Comparison of ENCODE assay signal across 21 mouse cellular contexts in genomic region chr11:116267637-116268036, GRCm38 (mm10). TPM values are rescaled to one million over a fixed set of nuclear protein-coding genes. Genes with fewer than 3 reads are reported as not detected.
A peak's percentile ranks its signal among the peaks of the same experiment; 100 is the strongest.
DNase-seq lines count a peak whose midpoint lies in the region; ATAC-seq and TF ChIP-seq lines count a peak whose summit lies in the region.
"Had no signal": no experiment of that assay in that cellular context is flagged by ENCODE, and none has a peak within 500 bp of the region (broad histone marks: within the 10 kb centered on the region; RNA-seq: fewer than 3 reads in every experiment).

No protein-coding gene starts in this region.

- TF ChIP-seq CTCF in liver, embryonic 14.5 days (IDR thresholded peaks at IDR 0.05; ENCODE audit: low read depth) = 0 out of 2 replicates have a peak, but pooled peaks have one; percentile 33

- H3K4me1 ChIP-seq in embryonic facial prominence, embryonic 11.5 days (ENCODE audit: control insufficient read depth, insufficient read depth, low read length) = no peaks in the 10 kb centered on the region
- peaks cover 11% of the 10 kb centered on the region for H3K4me1 ChIP-seq in embryonic facial prominence, embryonic 10.5 days
- H3K4me1 ChIP-seq in liver, embryonic 14.5 days (replicated peaks; ENCODE audit: control insufficient read depth in 2 of 2, insufficient read depth in 2 of 2, low read length in 1 of 2) = peaks cover 0 to 10% of the 10 kb centered on the region in 2 experiments; a peak in 3 of 4 replicates

- H3K9ac ChIP-seq in embryonic facial prominence, embryonic 11.5 days (replicated peaks; ENCODE audit: low read length) = no peak overlapping the region
- H3K9ac ChIP-seq in liver, embryonic 14.5 days (replicated peaks) = no peak overlapping the region
- H3K9ac ChIP-seq: forebrain, embryonic 13.5 days; heart, embryonic 15.5 days; hindbrain, embryonic 13.5 days; lung, embryonic 15.5 days; neural tube, embryonic 13.5 days had no signal

- peak; percentile 31 for DNase-seq in embryonic facial prominence, embryonic 11.5 days (ENCODE audit: low spot score)
- no peak for DNase-seq in embryonic facial prominence, embryonic 10.5 days (ENCODE audit: low spot score)
- no peak for DNase-seq in liver, embryonic 14.5 days (ENCODE audit: low read depth in 3 of 3, low spot score in 3 of 3)
- no peak for DNase-seq in liver
- DNase-seq in A20 (ENCODE audit: low read depth, low spot score) = peak; percentile 35
- DNase-seq in ZHBTc4 (ENCODE audit: low read depth, low spot score) = peak; percentile 67
- no peak for DNase-seq in adrenal gland, postnatal 36 days
- DNase-seq in cerebellum, postnatal 4 days (ENCODE audit: low spot score in 2 of 2) = no peak
- DNase-seq: cerebellum, adult 9-10 months; gastrocnemius, postnatal 36 days; kidney, adult 9 months; layer of hippocampus, adult 9-11 months; thymus, postnatal 4 days had no signal

- peaks cover 6% of the 10 kb centered on the region for H3K36me3 ChIP-seq in embryonic facial prominence, embryonic 11.5 days (replicated peaks; ENCODE audit: control insufficient read depth, insufficient read depth, low read depth, low read length)
- H3K36me3 ChIP-seq in embryonic facial prominence, embryonic 10.5 days (replicated peaks) = peaks cover 99% of the 10 kb centered on the region
- H3K36me3 ChIP-seq in liver, embryonic 14.5 days (replicated peaks; ENCODE audit: control insufficient read depth, insufficient read depth, low read depth) = peaks cover 66% of the 10 kb centered on the region

- no peak overlapping the region for H3K4me3 ChIP-seq in embryonic facial prominence, embryonic 11.5 days (ENCODE audit: low read depth, low read length)
- H3K4me3 ChIP-seq in embryonic facial prominence, embryonic 10.5 days = no peak overlapping the region
- no peak overlapping the region for H3K4me3 ChIP-seq in liver, embryonic 14.5 days (ENCODE audit: insufficient read depth in 1 of 2, low read depth in 2 of 2, low read length in 2 of 2)
- H3K4me3 ChIP-seq: forebrain, embryonic 13.5 days; heart, embryonic 15.5 days; hindbrain, embryonic 13.5 days; lung, embryonic 15.5 days; neural tube, embryonic 13.5 days had no signal

- no peak overlapping the region for H3K4me2 ChIP-seq in embryonic facial prominence, embryonic 11.5 days (ENCODE audit: low read depth, low read length)
- no peak overlapping the region for H3K4me2 ChIP-seq in liver, embryonic 14.5 days (ENCODE audit: low read depth)
- H3K4me2 ChIP-seq: forebrain, embryonic 13.5 days; heart, embryonic 15.5 days; hindbrain, embryonic 13.5 days; lung, embryonic 15.5 days; midbrain, embryonic 11.5 days; neural tube, embryonic 13.5 days had no signal

- H3K27ac ChIP-seq in embryonic facial prominence, embryonic 11.5 days (replicated peaks; ENCODE audit: low read depth, low read length) = no peak overlapping the region
- no peak overlapping the region for H3K27ac ChIP-seq in embryonic facial prominence, embryonic 10.5 days (replicated peaks)
- H3K27ac ChIP-seq in liver, embryonic 14.5 days = no peak overlapping the region
- H3K27ac ChIP-seq: forebrain, embryonic 13.5 days; heart, embryonic 15.5 days; hindbrain, embryonic 13.5 days; lung, embryonic 15.5 days; neural tube, embryonic 13.5 days had no signal

- WGBS in embryonic facial prominence, embryonic 11.5 days = 84% methylated on average over 8 of the region's 8 CpGs
- WGBS in embryonic facial prominence, embryonic 10.5 days = 83% methylated on average over 8 of the region's 8 CpGs
- 81% methylated on average over 8 of the region's 8 CpGs for WGBS in liver, embryonic 14.5 days (ENCODE audit: insufficient replicate concordance)

- H3K27me3 ChIP-seq in embryonic facial prominence, embryonic 11.5 days (ENCODE audit: control insufficient read depth, insufficient read depth, low read length) = no peaks in the 10 kb centered on the region
- H3K27me3 ChIP-seq in embryonic facial prominence, embryonic 10.5 days (replicated peaks; ENCODE audit: low read depth, poor library complexity, severe bottlenecking) = no peaks in the 10 kb centered on the region
- H3K27me3 ChIP-seq in liver, embryonic 14.5 days (ENCODE audit: control insufficient read depth, insufficient read depth, low read length) = no peaks in the 10 kb centered on the region
- H3K27me3 ChIP-seq: forebrain, embryonic 13.5 days; heart, embryonic 15.5 days; hindbrain, embryonic 13.5 days; lung, embryonic 15.5 days; neural tube, embryonic 13.5 days had no signal

- no peak for ATAC-seq in embryonic facial prominence, embryonic 11.5 days (replicated peaks; ENCODE audit: insufficient number of reproducible peaks, low FRiP score, low TSS enrichment, low read depth)
- ATAC-seq in liver, embryonic 14.5 days (ENCODE audit: insufficient read depth) = no peak
- ATAC-seq: activated CD4-positive, CD25-positive, alpha-beta regulatory T cell, adult 4 months; forebrain, embryonic 13.5 days had no signal

- TF ChIP-seq EP300 in liver, embryonic 14.5 days (IDR thresholded peaks at IDR 0.05; ENCODE audit: low read depth) = no peak

- no peaks in the 10 kb centered on the region for H3K9me3 ChIP-seq in embryonic facial prominence, embryonic 11.5 days (replicated peaks; ENCODE audit: control insufficient read depth, low read length)
- H3K9me3 ChIP-seq in embryonic facial prominence, embryonic 10.5 days = no peaks in the 10 kb centered on the region
- H3K9me3 ChIP-seq in liver, embryonic 14.5 days (ENCODE audit: control insufficient read depth, low read length) = no peaks in the 10 kb centered on the region
- H3K9me3 ChIP-seq: forebrain, embryonic 13.5 days; heart, embryonic 15.5 days; hindbrain, embryonic 13.5 days; lung, embryonic 15.5 days; neural tube, embryonic 13.5 days had no signal

RNA-seq across cellular contexts. Expression of gene Srp68, which starts 6.4 kb away (rescaled TPM):
- polyA plus RNA-seq in embryonic facial prominence, embryonic 11.5 days (2014; fragmentation: Nextera tagmentation; extraction: Ambion mirVana) = 78.7 and 80.5 TPM in 2 replicates
- 104 TPM in 2 replicates for polyA plus RNA-seq in embryonic facial prominence, embryonic 10.5 days (2016; fragmentation: Nextera tagmentation; extraction: Ambion mirVana)
- polyA plus RNA-seq in liver, embryonic 14.5 days (2012; rRNA removed) = 31.9 and 37.6 TPM in 2 replicates
- 28.8 and 33.8 TPM in 2 replicates for polyA plus RNA-seq in liver, embryonic 14.5 days (2014; fragmentation: Nextera tagmentation; extraction: Ambion mirVana)
- 10 to 100 TPM; 77.4 to 81.8 TPM for total RNA-seq in adrenal gland, postnatal 36 days (2021)

RNA-seq across cellular contexts. Expression of gene Galr2, which starts 13.1 kb away (rescaled TPM):
- polyA plus RNA-seq in embryonic facial prominence, embryonic 11.5 days (2014; fragmentation: Nextera tagmentation; extraction: Ambion mirVana) = 0.11 and 0.52 TPM in 2 replicates
- 0.25 and 0.39 TPM in 2 replicates for polyA plus RNA-seq in embryonic facial prominence, embryonic 10.5 days (2016; fragmentation: Nextera tagmentation; extraction: Ambion mirVana)
- polyA plus RNA-seq in liver, embryonic 14.5 days (2012; rRNA removed) = 0.02 TPM in 1 of 2 replicates, not detected in the other
- not detected in 2 replicates for polyA plus RNA-seq in liver, embryonic 14.5 days (2014; fragmentation: Nextera tagmentation; extraction: Ambion mirVana)
- not detected for total RNA-seq in adrenal gland, postnatal 36 days (2021)
- total RNA-seq: left cerebral cortex, postnatal 36 days had no signal
- polyA plus RNA-seq: activated CD4-positive, CD25-positive, alpha-beta regulatory T cell, adult 4 months had no signal

RNA-seq across cellular contexts. Expression of gene Evpl, which starts 29.8 kb away (rescaled TPM):
- polyA plus RNA-seq in embryonic facial prominence, embryonic 11.5 days (2014; fragmentation: Nextera tagmentation; extraction: Ambion mirVana) = 0.73 and 0.88 TPM in 2 replicates
- polyA plus RNA-seq in embryonic facial prominence, embryonic 10.5 days (2016; fragmentation: Nextera tagmentation; extraction: Ambion mirVana) = 1.0 and 1.3 TPM in 2 replicates
- polyA plus RNA-seq in liver, embryonic 14.5 days (2012; rRNA removed) = 0.03 and 0.09 TPM in 2 replicates
- 0.04 and 0.13 TPM in 2 replicates for polyA plus RNA-seq in liver, embryonic 14.5 days (2014; fragmentation: Nextera tagmentation; extraction: Ambion mirVana)
- total RNA-seq in adrenal gland, postnatal 36 days (2021) = under 1 TPM; 0.70 to 0.82 TPM
- polyA plus RNA-seq: activated CD4-positive, CD25-positive, alpha-beta regulatory T cell, adult 4 months had no signal

RNA-seq across cellular contexts. Expression of gene Exoc7, which starts 39.4 kb away (rescaled TPM):
- polyA plus RNA-seq in embryonic facial prominence, embryonic 11.5 days (2014; fragmentation: Nextera tagmentation; extraction: Ambion mirVana) = 64.1 and 64.2 TPM in 2 replicates
- 55.4 and 59.7 TPM in 2 replicates for polyA plus RNA-seq in embryonic facial prominence, embryonic 10.5 days (2016; fragmentation: Nextera tagmentation; extraction: Ambion mirVana)
- polyA plus RNA-seq in liver, embryonic 14.5 days (2012; rRNA removed) = 7.1 and 8.8 TPM in 2 replicates
- 14.9 and 16.7 TPM in 2 replicates for polyA plus RNA-seq in liver, embryonic 14.5 days (2014; fragmentation: Nextera tagmentation; extraction: Ambion mirVana)
- total RNA-seq in adrenal gland, postnatal 36 days (2021) = 10 to 100 TPM; 57.6 to 68.8 TPM

Comparison
In these comparisons a context has a peak if more than half of its experiments do, and no peak if none do; other contexts are left out.
1. DNase-seq: peak in embryonic facial prominence, embryonic 11.5 days (single experiment), A20 (single experiment) and ZHBTc4 (single experiment); none in embryonic facial prominence, embryonic 10.5 days (single experiment), liver, embryonic 14.5 days (0 of 3), liver (single experiment), adrenal gland, postnatal 36 days (0 of 2) and cerebellum, postnatal 4 days (0 of 2).